Mouse (Mus musculus) retina, adult 2 months (tissue): ENCODE results near the gene Scnn1a.

Source experiments
- DNase-seq: peaks from one replicate; pipeline ENCODE4 v3.0.0-alpha.2; 2012; ENCODE audit warnings: low read depth, low spot score

The Scnn1a gene

GRCm38 (mm10) chr6:125361467-125362291, 41.2 kb downstream of the Scnn1a start:
- DNase-seq: no peak

DNA sequence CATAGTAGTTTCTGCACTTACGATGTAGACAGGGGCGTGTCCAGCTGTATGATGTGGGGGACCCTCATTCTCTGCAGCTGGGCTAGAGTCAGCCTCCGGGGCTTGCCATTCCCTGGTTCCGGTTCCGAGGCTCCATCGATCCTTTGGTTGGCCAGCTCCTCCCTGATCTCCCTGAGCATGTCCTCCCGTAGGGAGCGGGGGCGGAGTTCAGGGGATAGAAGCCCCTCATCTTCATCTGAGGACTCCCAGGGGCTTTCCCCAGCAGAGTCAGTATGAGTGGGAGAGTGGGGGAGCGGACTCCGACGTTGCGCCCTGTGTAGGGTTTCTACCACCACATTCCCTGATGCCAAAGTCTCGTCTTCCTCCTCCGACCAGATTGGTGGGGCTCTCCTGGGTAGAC, 42.6 kb downstream of the Scnn1a start:
- no peak for DNase-seq

DNA sequence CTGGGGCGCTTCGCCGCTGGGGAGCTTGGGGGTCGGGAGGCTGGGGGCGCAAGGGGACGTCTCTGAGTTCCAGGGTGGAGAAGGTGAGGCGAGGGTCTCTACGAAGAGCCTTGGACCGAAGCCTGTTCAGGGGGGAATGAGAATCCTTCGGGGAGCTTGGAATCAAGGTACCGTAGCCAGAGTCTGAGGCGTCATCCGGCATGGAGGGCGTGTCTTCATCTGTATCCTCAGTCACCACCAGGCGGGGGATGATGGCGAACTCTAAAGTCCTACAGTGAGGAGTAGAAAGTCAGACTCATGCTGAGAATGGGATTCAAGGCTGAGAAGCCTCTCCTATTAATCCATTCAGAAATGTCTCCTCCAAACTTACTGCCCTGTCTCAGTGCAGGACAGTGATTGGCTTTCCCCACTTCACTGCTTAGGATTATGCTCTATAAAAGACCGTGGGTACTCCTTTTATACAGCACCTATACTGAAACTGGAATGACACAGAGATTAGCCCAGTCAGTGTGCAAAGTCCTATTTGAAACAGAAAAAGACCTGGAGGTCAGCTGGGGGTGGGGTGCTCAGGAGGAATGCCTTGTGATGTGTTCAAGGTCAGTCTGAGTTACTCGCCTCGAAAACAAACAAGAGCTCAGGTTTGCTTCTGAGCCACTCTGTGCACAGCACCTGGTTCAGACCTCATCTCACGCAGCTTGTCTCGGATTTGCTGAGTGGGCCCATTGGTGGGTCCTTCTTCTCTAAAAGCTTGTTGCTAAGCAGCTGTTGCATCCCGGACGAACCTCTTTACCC, 43.2 kb downstream of the Scnn1a start:
- no peak for DNase-seq

DNA sequence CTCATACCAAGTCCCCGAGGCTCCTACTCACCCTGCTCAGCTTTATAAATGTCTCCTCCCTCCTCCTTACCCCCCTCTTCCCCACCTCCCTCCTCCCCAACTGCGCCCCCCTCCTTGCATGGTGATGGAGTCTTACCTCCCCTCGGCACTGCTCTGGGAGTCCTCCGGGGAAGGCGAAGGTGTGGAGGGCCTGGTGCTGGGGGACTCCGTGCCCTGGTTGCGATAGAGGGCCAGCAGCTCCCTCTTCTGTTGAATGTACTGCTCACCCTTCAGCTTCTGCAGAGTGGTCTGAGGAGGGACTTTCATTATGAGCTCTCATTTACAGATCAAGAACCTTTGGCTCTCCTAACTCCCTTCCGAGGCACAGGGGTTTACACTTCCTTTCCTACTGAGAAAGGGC, 44.0 kb downstream of the Scnn1a start:
- no peak for DNase-seq

DNA sequence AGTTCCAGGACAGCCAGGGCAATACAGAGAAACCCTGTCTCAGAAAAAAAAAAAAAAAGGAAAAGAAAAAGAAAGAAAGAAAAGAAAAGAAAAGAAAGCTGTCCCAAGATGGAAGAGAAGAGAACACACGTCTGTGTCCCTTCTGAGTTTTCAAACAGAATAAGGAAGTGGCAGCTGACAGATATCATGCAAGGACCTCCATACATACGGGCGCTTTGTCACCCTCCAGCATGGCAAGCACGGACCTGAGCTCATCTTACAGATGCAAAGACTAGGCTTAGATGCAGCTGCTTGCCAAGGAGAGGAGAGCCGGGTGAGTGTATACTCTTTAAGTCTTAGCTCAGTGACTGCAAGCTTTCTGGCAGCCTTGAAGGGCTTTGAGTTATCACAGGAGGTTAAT, 45.1 kb downstream of the Scnn1a start:
- no peak for DNase-seq

DNA sequence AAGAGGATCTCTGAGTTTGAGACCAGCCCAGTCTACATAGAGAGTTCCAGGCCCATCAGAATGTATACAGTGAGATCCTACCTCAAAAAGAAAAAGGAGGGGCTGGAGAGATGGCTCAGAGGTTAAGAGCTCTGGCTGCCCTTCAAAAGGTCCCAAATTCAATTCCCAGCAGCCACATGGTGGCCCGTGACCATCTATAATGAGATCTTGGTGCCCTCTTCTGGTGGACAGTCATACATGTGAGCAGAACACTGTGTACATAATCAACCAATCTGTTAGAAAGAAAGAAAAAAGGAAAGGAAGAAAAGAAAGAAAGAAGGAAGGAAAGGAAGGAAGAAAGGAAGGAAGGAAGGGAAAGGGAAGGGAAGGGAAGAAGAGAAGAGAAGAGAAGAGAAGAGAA, 45.7 kb downstream of the Scnn1a start:
- DNase-seq: no peak

GRCm38 (mm10) chr6:125367758-125368371, 47.4 kb downstream of the Scnn1a start:
- no peak for DNase-seq

DNA sequence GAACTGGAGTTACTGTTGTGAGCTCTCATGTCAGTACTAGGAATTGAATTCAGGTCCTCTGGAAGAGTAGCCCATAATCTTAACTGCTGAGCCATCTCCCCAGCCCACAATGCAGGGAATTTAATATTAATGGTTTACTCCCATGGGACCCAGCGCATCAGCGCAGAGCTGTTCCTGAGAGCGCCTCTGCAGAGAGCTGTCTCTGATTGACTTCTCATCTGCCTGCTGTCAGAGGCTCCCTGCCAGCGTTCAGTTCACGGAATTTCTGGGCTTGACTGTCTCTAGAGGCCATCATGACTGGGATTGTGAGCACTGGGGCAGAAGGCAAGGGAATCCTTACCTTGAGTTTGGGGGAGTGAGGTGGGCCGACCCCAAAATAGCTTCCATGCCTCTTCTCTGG, 56.6 kb downstream of the Scnn1a start:
- DNase-seq: no peak

DNA sequence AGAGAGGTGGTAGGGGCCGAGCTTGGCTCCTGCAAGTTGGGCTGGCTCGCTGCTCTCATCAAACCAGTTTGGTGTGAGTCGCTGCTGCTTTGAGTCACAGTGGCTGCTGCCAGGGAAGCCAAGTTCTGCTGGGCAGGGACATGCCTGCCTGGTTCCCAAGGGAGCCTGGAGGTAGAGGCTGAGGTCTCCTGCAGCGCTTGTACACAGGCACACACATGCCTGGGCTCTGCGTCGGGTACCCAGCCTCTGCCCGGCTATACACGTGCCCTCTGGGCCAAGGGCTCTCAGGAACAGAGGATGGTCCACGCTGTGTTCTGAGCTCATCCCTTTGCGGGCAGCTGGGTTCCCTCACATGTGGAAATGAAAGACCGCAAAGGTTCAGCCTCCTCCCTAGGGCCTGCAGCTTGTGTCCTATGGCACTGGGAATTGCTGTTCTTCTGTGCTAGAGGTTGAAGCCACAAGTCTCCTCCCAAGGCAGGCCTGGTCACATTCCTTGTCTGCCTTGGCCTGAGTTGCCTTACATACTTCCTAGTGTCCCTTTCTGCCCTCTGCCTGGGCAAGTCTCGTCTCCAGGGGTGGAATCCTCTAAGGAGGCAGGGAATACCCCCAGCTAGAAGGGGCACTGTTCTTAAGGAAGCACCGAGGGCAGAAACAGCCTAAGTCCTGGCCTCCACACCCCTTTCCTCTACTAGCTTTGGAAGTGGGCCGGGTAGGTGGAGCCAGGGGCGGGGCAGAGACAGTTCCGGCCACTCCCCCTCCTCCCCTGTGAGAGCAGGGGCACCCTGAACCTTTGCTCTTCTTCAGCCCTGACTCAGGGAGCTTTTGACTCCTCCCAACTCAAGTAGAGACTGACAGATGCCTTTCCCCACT, 57.4 kb downstream of the Scnn1a start:
- DNase-seq: no peak

GRCm38 (mm10) chr6:125378621-125379020, 58.2 kb downstream of the Scnn1a start:
- DNase-seq: no peak

DNA sequence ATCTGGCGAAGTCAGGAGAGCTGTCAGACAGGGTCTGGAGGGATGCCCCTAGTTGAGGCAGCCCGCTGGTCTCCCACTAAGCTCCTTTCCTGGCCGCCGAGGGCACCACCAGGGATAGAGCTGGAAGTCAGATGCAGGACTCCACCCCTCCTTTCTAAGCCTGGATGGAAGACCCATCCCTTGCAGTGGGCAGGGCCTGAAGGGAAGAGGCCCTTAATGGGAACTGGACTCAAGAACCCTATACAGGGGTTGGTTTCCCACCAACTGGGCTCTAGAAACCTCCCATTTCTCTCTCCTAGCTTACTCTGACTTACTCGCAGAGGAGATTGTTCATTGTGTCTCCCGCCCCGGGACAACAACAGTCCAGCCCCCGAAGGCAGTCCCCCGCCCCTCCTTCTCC, 59.3 kb downstream of the Scnn1a start:
- DNase-seq: no peak

GRCm38 (mm10) chr6:125380372-125381360, 60.2 kb downstream of the Scnn1a start, which contains the start of gene Plekhg6:
Plekhg6 (minus strand) TSS chr6:125380793.
- DNase-seq: no peak

- DNase-seq: no peak
Observed at GRCm38 (mm10) chr6:125382024-125382423, 61.6 kb downstream of the Scnn1a start.

GRCm38 (mm10) chr6:125385066-125385974, 64.9 kb downstream of the Scnn1a start:
- DNase-seq: no peak

- DNase-seq: no peak
Observed at GRCm38 (mm10) chr6:125386080-125386479, 65.6 kb downstream of the Scnn1a start.

- DNase-seq: no peak
Observed at GRCm38 (mm10) chr6:125389853-125390252, 69.4 kb downstream of the Scnn1a start.
